Mouse (Mus musculus) myocyte (in vitro differentiated cells): ENCODE results near the gene Fbn1.

Experiments used
- CEBPB ChIP-seq: IDR thresholded peaks from 2 replicates; pipeline ENCODE4 v1.6.1; 2011; ENCODE audit warnings: mild to moderate bottlenecking, moderate library complexity; ENCODE audit not compliant: poor library complexity, insufficient read depth, severe bottlenecking
- E2F4 ChIP-seq: IDR thresholded peaks from one replicate; pipeline ENCODE4 v1.6.1; 2011; ENCODE audit warnings: mild to moderate bottlenecking, control low read depth, moderate library complexity; ENCODE audit not compliant: insufficient read depth
- MAX ChIP-seq: IDR thresholded peaks from one replicate; pipeline ENCODE4 v1.6.1; 2011; ENCODE audit warnings: low read depth, mild to moderate bottlenecking, control low read depth
- MYOG ChIP-seq, 3 experiments: IDR thresholded peaks; one replicate each; pipeline ENCODE4 v1.6.1; 2011; ENCODE audit warnings: control low read depth in 2 of 3, low read depth in 2 of 3, mild to moderate bottlenecking in 2 of 3; ENCODE audit not compliant: insufficient read length in 2 of 3, control insufficient read depth in 1 of 3, insufficient read depth in 1 of 3
- POLR2A ChIP-seq: IDR thresholded peaks from one replicate; pipeline ENCODE4 v1.6.1; 2011; ENCODE audit warnings: low read depth, mild to moderate bottlenecking, control low read depth, moderate library complexity; ENCODE audit not compliant: insufficient read length
- POLR2AphosphoS2 ChIP-seq: IDR thresholded peaks from one replicate; pipeline ENCODE4 v1.6.1; 2011; ENCODE audit warnings: low read depth, control low read depth; ENCODE audit not compliant: insufficient read length
- TCF12 ChIP-seq: IDR thresholded peaks from one replicate; pipeline ENCODE4 v1.6.1; 2011; ENCODE audit warnings: mild to moderate bottlenecking, control low read depth; ENCODE audit not compliant: poor library complexity, insufficient read depth, severe bottlenecking

DNA sequence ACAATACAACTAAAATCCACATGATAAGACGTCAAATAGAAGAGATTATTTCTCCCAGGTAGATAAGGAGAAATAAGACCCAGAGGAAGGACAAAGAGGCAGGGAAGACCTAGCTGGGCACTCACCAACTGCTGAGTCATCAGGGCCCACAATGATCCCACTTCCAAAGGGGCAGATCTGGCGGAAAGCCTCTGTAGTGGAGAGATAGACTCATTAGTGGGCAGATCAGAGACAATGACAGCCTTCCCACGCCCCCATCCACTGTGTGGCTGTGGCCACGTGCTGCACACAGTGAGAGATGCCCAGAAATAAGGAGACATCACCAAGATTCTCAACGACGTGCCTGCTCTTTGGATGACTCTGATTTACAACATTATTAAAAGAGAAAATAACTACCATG is 186.7 kb downstream of the Fbn1 start:
- TF ChIP-seq POLR2A (no peak), POLR2AphosphoS2 (no peak), E2F4 (no peak), MYOG (IDR thresholded peaks at IDR 0.05; ENCODE audit: control insufficient read depth in 1 of 3, insufficient read depth in 1 of 3, insufficient read length in 2 of 3, low read depth in 2 of 3) (no peak), MAX (no peak), TCF12 (no peak), CEBPB (no peak)
